Mouse (Mus musculus) liver, embryonic 16.5 days (tissue): ENCODE data around the gene Ehd1. TPM values are rescaled to one million over a fixed set of nuclear protein-coding genes. Genes with fewer than 3 reads are reported as not detected.

Experiments used
- ATAC-seq: fragments of 200-750 bp; cut with Nextera tagmentation; 2 replicates; pipeline ENCODE4 v1.8.0; 2017; ENCODE audit warnings: low read depth, mild to moderate bottlenecking, moderate number of reproducible peaks, moderate library complexity
- H3K27ac ChIP-seq: fragments of 300-500 bp; sonication (generic); 2 replicates; pipeline ENCODE4 v1.5.1; 2014; ENCODE audit warnings: mild to moderate bottlenecking, low read length
- H3K27me3 ChIP-seq: fragments of 300-500 bp; sonication (generic); 2 replicates; pipeline ENCODE4 v1.6.1; 2014; ENCODE audit warnings: low read depth, low read length, mixed read lengths; ENCODE audit not compliant: control insufficient read depth, insufficient read depth
- H3K36me3 ChIP-seq: fragments of 300-500 bp; sonication (generic); 2 replicates; pipeline ENCODE4 v1.6.1; 2014; ENCODE audit warnings: mild to moderate bottlenecking; ENCODE audit not compliant: control insufficient read depth, insufficient read depth
- H3K4me1 ChIP-seq: fragments of 300-500 bp; sonication (generic); 2 replicates; pipeline ENCODE4 v1.6.1; 2014; ENCODE audit warnings: low read depth, low read length, mixed read lengths; ENCODE audit not compliant: control insufficient read depth
- H3K4me2 ChIP-seq: fragments of 300-500 bp; sonication (generic); 2 replicates; pipeline ENCODE4 v1.6.1; 2014; ENCODE audit warnings: low read depth, low read length, mixed read lengths
- H3K4me3 ChIP-seq: fragments of 300-500 bp; sonication (generic); 2 replicates; pipeline ENCODE4 v1.5.1; 2014; ENCODE audit warnings: low read depth, mild to moderate bottlenecking, low read length
- H3K9ac ChIP-seq: fragments of 300-500 bp; sonication (generic); 2 replicates; pipeline ENCODE4 v1.6.1; 2014; ENCODE audit warnings: low read depth, low read length
- H3K9me3 ChIP-seq: fragments of 300-500 bp; sonication (generic); replicated peaks from 2 replicates; pipeline ENCODE4 v1.6.1; 2016; ENCODE audit warnings: low read length; ENCODE audit not compliant: control insufficient read depth
- WGBS: fragments of 180-500 bp; shearing (Covaris S2); extraction: QIAGEN DNeasy Blood & Tissue Kit; methylation state at CpG from one replicate; pipeline ENCODE4 v1.1.7; 2014; ENCODE audit not compliant: insufficient replicate concordance; 5-methylcytosine and 5-hydroxymethylcytosine counted together
- polyA plus RNA-seq: library from polyadenylated mRNA; unstranded; fragments of >200 nt; fragmentation: Nextera tagmentation; extraction: Ambion mirVana; gene quantifications from 2 replicates; pipeline ENCODE4 v1.2.1, GENCODE M21; 2015

Ehd1 gene
- polyA plus RNA-seq, result 62.1 and 68.6 TPM in 2 replicates

- H3K27me3 ChIP-seq, result no peaks in the 10 kb centered on the region
- peaks cover 8% of the 10 kb centered on the region for H3K36me3 ChIP-seq
- H3K4me2 ChIP-seq, result peak within 1 kb of the TSS; percentile 98
- H3K27ac ChIP-seq, result peak within 1 kb of the TSS; percentile 88
- under 1% methylated on average over 102 of the region's 106 CpGs for WGBS
- peaks cover 64% of the 10 kb centered on the region for H3K4me1 ChIP-seq
- H3K9me3 ChIP-seq, result no peaks in the 10 kb centered on the region
- H3K9ac ChIP-seq, result peak within 1 kb of the TSS; percentile 89
- ATAC-seq, result peak; percentile 92
- peak within 1 kb of the TSS; percentile 85 for H3K4me3 ChIP-seq
Measured at GRCm38 (mm10) chr19:6276426-6277421, at the start of gene Ehd1. TSS of gene Ehd1 (plus strand) at chr19:6276725.

GRCm38 (mm10) chr19:6226763-6227162, 49.8 kb upstream of the Ehd1 start:
- no peaks in the 10 kb centered on the region for H3K36me3 ChIP-seq
- H3K9me3 ChIP-seq, result no peaks in the 10 kb centered on the region
- no peaks in the 10 kb centered on the region for H3K4me1 ChIP-seq
- no peak overlapping the region for H3K4me2 ChIP-seq
- H3K4me3 ChIP-seq, result no peak overlapping the region
- no peak overlapping the region for H3K9ac ChIP-seq
- no peak overlapping the region for H3K27ac ChIP-seq
- no peaks in the 10 kb centered on the region for H3K27me3 ChIP-seq
- WGBS, result 78% methylated on average over 14 of the region's 14 CpGs
- ATAC-seq, result no peak

GRCm38 (mm10) chr19:6227864-6228263, 48.7 kb upstream of the Ehd1 start:
- Histone ChIP-seq H3K27me3 (no peaks in the 10 kb centered on the region), H3K4me1 (no peaks in the 10 kb centered on the region), H3K4me3 (no peak overlapping the region), H3K9ac (no peak overlapping the region), H3K27ac (no peak overlapping the region), H3K36me3 (no peaks in the 10 kb centered on the region), H3K9me3 (no peaks in the 10 kb centered on the region), H3K4me2 (no peak overlapping the region)
- 80% methylated on average over 4 of the region's 4 CpGs for WGBS
- no peak for ATAC-seq

GRCm38 (mm10) chr19:6230411-6230810, 46.1 kb upstream of the Ehd1 start:
- Histone ChIP-seq H3K36me3 (no peaks in the 10 kb centered on the region), H3K9me3 (no peaks in the 10 kb centered on the region), H3K27me3 (no peaks in the 10 kb centered on the region), H3K4me1 (peaks cover 16% of the 10 kb centered on the region), H3K27ac (no peak overlapping the region), H3K4me3 (no peak overlapping the region), H3K4me2 (no peak overlapping the region), H3K9ac (no peak overlapping the region)
- 51% methylated on average over 4 of the region's 4 CpGs for WGBS
- no peak for ATAC-seq

GRCm38 (mm10) chr19:6231036-6231435, 45.5 kb upstream of the Ehd1 start:
- no peak for ATAC-seq
- no peak overlapping the region for H3K27ac ChIP-seq
- WGBS, result 70% methylated on average over 2 of the region's 2 CpGs

GRCm38 (mm10) chr19:6233647-6234046, 42.9 kb upstream of the Ehd1 start:
- Histone ChIP-seq H3K27me3 (no peaks in the 10 kb centered on the region), H3K9ac (no peak overlapping the region), H3K4me1 (peaks cover 28% of the 10 kb centered on the region), H3K36me3 (no peaks in the 10 kb centered on the region), H3K4me3 (no peak overlapping the region), H3K27ac (no peak overlapping the region), H3K9me3 (no peaks in the 10 kb centered on the region), H3K4me2 (no peak overlapping the region)
- 79% methylated on average over 16 of the region's 16 CpGs for WGBS
- no peak for ATAC-seq

More at GRCm38 (mm10) chr19:6231036-6231435, 45.5 kb upstream of the Ehd1 start:
- H3K36me3 ChIP-seq, result no peaks in the 10 kb centered on the region
- H3K4me2 ChIP-seq, result no peak overlapping the region
- no peak overlapping the region for H3K4me3 ChIP-seq
- no peaks in the 10 kb centered on the region for H3K27me3 ChIP-seq
- H3K9me3 ChIP-seq, result no peaks in the 10 kb centered on the region
- H3K9ac ChIP-seq, result no peak overlapping the region
- H3K4me1 ChIP-seq, result peaks cover 18% of the 10 kb centered on the region

- Histone ChIP-seq H3K4me2 (peak overlapping the region; percentile 97), H3K27ac (no peak overlapping the region), H3K9ac (peak overlapping the region; percentile 79; the same call in 1 of the 2 replicates), H3K4me3 (no peak overlapping the region; the same call in 1 of the 2 replicates), H3K27me3 (no peaks in the 10 kb centered on the region), H3K4me1 (peaks cover 29% of the 10 kb centered on the region), H3K36me3 (no peaks in the 10 kb centered on the region), H3K9me3 (no peaks in the 10 kb centered on the region)
- 62% methylated on average over 11 of the region's 11 CpGs for WGBS
- ATAC-seq, result peak; percentile 12; the same call in 1 of the 2 replicates
Measured at GRCm38 (mm10) chr19:6234337-6235083, 42.0 kb upstream of the Ehd1 start.

- Histone ChIP-seq H3K36me3 (no peaks in the 10 kb centered on the region), H3K4me3 (peak within 1 kb of the TSS; percentile 71), H3K27me3 (no peaks in the 10 kb centered on the region), H3K9me3 (no peaks in the 10 kb centered on the region), H3K4me2 (peak within 1 kb of the TSS; percentile 97), H3K27ac (peak within 1 kb of the TSS; percentile 97), H3K9ac (peak within 1 kb of the TSS; percentile 79), H3K4me1 (peaks cover 38% of the 10 kb centered on the region)
- peak; percentile 90 for ATAC-seq
- WGBS, result 8% methylated on average over 48 of the region's 48 CpGs
Measured at GRCm38 (mm10) chr19:6235084-6236052, 41.2 kb upstream of the Ehd1 start, which contains the start of gene Ppp2r5b. TSS of gene Ppp2r5b (minus strand) at chr19:6235872.
